Mouse (Mus musculus) ES-Bruce4 (cell line): ENCODE results near the gene Hlx. TPM values are rescaled to one million over a fixed set of nuclear protein-coding genes. Genes with fewer than 3 reads are reported as not detected.

ENCODE experiments used
- H3K27ac ChIP-seq: 2 replicates; pipeline ENCODE4 v1.5.1; 2012; ENCODE audit warnings: low read length, inconsistent platforms; ENCODE audit not compliant: insufficient read depth
- H3K27me3 ChIP-seq: 2 replicates; pipeline ENCODE4 v1.6.1; 2012; ENCODE audit warnings: mild to moderate bottlenecking, low read length, inconsistent platforms; ENCODE audit not compliant: control insufficient read depth, poor library complexity, insufficient read depth, severe bottlenecking
- H3K36me3 ChIP-seq: 2 replicates; pipeline ENCODE4 v1.6.1; 2012; ENCODE audit warnings: inconsistent platforms, mild to moderate bottlenecking, low read length, moderate library complexity; ENCODE audit not compliant: control insufficient read depth, poor library complexity, insufficient read depth, severe bottlenecking
- H3K4me1 ChIP-seq: one replicate; pipeline ENCODE4 v1.8.1; 2011; ENCODE audit warnings: low read length; ENCODE audit not compliant: control insufficient read depth, insufficient read depth
- H3K4me3 ChIP-seq: 2 replicates; pipeline ENCODE4 v1.5.1; 2011; ENCODE audit warnings: low read depth, mild to moderate bottlenecking, low read length
- H3K9ac ChIP-seq: 2 replicates; pipeline ENCODE4 v1.6.1; 2012; ENCODE audit warnings: low read depth, mild to moderate bottlenecking, inconsistent platforms; ENCODE audit not compliant: poor library complexity, severe bottlenecking
- H3K9me3 ChIP-seq: replicated peaks from 2 replicates; pipeline ENCODE4 v1.6.1; 2012; ENCODE audit warnings: mild to moderate bottlenecking, low read length, inconsistent platforms; ENCODE audit not compliant: control insufficient read depth, poor library complexity, insufficient read depth, severe bottlenecking
- CTCF ChIP-seq: IDR thresholded peaks from one replicate; pipeline ENCODE4 v1.8.1; 2011; ENCODE audit warnings: low read depth, low read length
- EP300 ChIP-seq: IDR thresholded peaks from 2 replicates; pipeline ENCODE4 v1.6.1; 2011; ENCODE audit warnings: low read depth, low read length; ENCODE audit not compliant: insufficient read depth
- POLR2A ChIP-seq: IDR thresholded peaks from one replicate; pipeline ENCODE4 v1.8.1; 2011; ENCODE audit warnings: low read length; ENCODE audit not compliant: insufficient read depth
- polyA plus RNA-seq: library from polyadenylated mRNA; stranded (reverse); fragments of >200 nt; gene quantifications from 2 replicates; pipeline ENCODE4 v1.2.4, GENCODE M21; 2011; ENCODE audit warnings: low read depth; ENCODE audit not compliant: missing spikeins, insufficient read depth, insufficient read length

Hlx gene
- polyA plus RNA-seq, 1 experiment: not detected

DNA sequence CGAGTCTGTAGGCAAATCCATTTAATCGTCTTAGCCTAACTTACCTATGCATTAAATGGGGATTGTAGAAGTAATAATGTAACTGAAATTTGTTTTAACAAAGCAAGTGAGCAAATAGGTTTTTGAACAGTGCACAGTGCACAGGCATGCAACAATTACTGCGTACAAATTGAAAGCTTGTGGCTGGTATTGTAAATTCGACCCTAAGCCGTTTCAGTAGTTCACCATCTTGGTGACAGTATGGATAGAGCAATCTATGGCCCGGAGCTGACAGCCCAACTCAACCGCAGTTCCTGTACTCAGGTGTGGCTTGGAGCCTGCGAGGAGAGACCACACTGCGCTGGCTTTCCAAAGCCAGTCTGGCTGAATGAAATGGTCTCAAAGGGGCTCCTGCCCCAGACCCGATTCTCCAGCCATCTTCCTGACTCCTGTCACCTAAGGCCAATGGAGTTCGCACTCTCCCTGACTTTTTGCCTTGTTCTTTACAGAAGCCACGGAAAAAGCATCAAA, 14.7 kb downstream of the Hlx start:
- H3K9ac ChIP-seq: no peak overlapping the region
- peaks cover 26% of the 10 kb centered on the region for H3K27me3 ChIP-seq
- H3K9me3 ChIP-seq: no peaks in the 10 kb centered on the region
- TF ChIP-seq EP300 (no peak), POLR2A (no peak), CTCF (no peak)
- H3K4me1 ChIP-seq: no peaks in the 10 kb centered on the region
- no peaks in the 10 kb centered on the region for H3K36me3 ChIP-seq
- no peak overlapping the region for H3K4me3 ChIP-seq
- no peak overlapping the region for H3K27ac ChIP-seq

DNA sequence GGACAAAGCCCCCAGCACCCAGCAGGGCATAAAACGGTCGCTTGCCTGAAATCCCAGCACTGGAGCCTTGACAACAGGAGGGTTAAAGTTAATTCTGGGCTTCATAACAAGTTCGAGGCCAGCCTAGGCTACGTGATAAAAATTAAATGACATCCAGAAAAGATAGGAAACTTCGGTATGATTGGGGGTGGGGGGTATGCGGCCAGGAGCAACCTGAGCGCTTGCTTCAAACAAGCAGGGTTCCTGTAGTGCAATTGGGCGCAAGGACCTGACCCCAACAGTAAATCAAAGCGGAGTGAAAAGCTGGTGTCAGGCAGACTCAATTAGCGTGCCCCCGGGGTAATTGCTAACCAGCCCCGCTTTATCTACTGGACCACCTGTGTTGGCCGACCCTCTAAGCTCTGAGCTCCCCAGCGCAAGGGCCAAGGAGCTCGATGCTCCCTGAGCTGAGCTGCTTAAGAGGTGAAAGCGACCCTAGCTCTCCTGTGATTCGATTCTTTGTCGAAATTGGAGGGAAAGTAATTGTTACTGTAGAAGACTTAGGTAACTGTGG, 15.3 kb downstream of the Hlx start:
- H3K4me3 ChIP-seq: no peak overlapping the region
- no peaks in the 10 kb centered on the region for H3K9me3 ChIP-seq
- no peak overlapping the region for H3K9ac ChIP-seq
- TF ChIP-seq CTCF (no peak), EP300 (no peak)
- H3K27me3 ChIP-seq: peaks cover 24% of the 10 kb centered on the region
- H3K36me3 ChIP-seq: no peaks in the 10 kb centered on the region
- H3K27ac ChIP-seq: no peak overlapping the region
- no peaks in the 10 kb centered on the region for H3K4me1 ChIP-seq

DNA sequence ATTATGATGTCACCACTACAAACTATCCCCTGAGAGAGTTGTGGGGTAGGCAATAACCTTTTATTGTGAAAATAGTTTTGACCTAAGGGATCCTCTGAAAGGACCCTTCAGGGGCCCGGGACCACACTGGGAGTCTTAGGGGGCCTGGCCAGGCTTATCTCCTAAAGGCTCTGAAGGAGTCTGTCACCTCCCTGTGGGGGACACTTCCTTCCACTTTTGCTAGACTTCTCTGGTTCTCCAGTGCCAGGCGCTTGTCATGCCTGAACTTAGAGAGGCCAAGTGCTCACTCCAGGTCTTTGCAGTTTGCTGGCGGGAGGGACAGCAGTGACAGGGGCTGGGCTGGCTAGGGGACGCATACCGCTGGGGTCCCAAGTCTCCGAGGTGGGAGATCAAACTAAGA, 16.3 kb downstream of the Hlx start:
- TF ChIP-seq POLR2A: no peak
- TF ChIP-seq EP300: no peak
- no peak for TF ChIP-seq CTCF
- no peaks in the 10 kb centered on the region for H3K4me1 ChIP-seq
- no peak overlapping the region for H3K9ac ChIP-seq
- H3K27ac ChIP-seq: no peak overlapping the region
- H3K9me3 ChIP-seq: no peaks in the 10 kb centered on the region
- no peaks in the 10 kb centered on the region for H3K36me3 ChIP-seq
- no peak overlapping the region for H3K4me3 ChIP-seq
- peaks cover 21% of the 10 kb centered on the region for H3K27me3 ChIP-seq

DNA sequence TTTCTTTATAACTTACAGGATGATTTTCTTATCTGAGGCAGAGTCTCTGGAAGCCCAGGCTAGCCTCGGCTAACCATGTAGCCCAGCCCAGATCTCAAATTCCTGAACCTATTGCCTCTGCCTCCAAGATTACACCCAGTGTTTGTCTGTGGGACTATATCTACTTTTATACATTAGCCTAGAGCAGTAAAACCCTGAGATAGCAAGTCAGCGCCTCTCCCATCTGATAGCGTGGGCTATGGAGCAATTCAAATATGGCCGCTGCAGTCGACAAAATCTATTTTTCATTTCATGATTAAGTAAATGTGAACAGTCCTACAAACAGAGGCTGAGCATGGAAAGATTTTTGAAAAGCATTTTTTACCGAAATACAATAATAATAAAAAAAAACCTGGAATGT, 16.7 kb downstream of the Hlx start:
- Histone ChIP-seq H3K9me3 (no peaks in the 10 kb centered on the region), H3K4me1 (no peaks in the 10 kb centered on the region), H3K4me3 (no peak overlapping the region), H3K27me3 (peaks cover 21% of the 10 kb centered on the region), H3K27ac (no peak overlapping the region), H3K36me3 (no peaks in the 10 kb centered on the region), H3K9ac (no peak overlapping the region)
- TF ChIP-seq POLR2A (no peak), EP300 (no peak), CTCF (no peak)

DNA sequence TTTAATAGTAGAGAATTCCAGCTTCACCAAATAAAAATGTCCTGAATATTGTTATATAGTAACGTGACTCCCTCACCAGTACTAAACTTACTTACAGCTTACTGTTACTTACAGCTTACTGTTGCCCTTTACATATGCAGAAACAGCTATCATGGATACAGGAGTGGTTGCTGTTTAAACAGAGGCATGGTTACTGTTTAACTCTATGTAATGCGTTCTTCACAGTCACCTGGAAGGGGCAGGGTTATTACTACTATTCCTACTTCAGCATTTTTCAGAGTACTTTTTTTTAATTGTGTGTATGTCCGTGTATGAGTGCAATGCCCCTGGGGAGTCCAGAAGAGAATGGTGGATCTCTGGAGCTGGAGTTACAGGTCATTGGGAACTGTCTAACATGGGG, 17.9 kb downstream of the Hlx start:
- no peak overlapping the region for H3K4me3 ChIP-seq
- no peak overlapping the region for H3K9ac ChIP-seq
- no peak overlapping the region for H3K27ac ChIP-seq
- TF ChIP-seq POLR2A: no peak
- TF ChIP-seq EP300: no peak
- no peak for TF ChIP-seq CTCF
- peaks cover 12% of the 10 kb centered on the region for H3K27me3 ChIP-seq
- H3K36me3 ChIP-seq: no peaks in the 10 kb centered on the region
- H3K9me3 ChIP-seq: no peaks in the 10 kb centered on the region
- no peaks in the 10 kb centered on the region for H3K4me1 ChIP-seq

DNA sequence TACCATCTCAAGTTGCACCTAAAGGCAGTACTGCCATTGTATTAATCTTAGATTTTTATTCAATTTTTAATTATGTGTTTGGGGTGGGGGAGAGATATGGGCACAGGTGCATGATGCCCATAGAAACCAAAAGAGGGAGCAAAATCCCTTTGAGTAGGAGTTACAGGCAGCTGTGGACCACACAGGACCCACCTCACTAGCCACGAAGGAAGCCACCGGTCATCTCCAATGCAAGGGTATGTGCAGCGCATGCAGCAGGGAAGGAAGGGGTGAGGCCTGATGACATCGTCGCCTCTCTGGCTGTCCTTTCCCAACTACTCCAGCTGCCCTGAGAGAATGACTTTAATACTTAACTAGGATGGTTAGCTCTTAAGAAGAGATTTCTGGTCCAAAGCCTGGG, 18.7 kb downstream of the Hlx start:
- Histone ChIP-seq H3K4me3 (no peak overlapping the region), H3K27me3 (peaks cover 9% of the 10 kb centered on the region), H3K9ac (no peak overlapping the region)

More for the DNA sequence above, 18.7 kb downstream of the Hlx start:
- H3K36me3 ChIP-seq: no peaks in the 10 kb centered on the region
- H3K27ac ChIP-seq: no peak overlapping the region
- H3K9me3 ChIP-seq: no peaks in the 10 kb centered on the region
- no peaks in the 10 kb centered on the region for H3K4me1 ChIP-seq
- TF ChIP-seq EP300: no peak
- no peak for TF ChIP-seq CTCF
